Mouse (Mus musculus) embryonic facial prominence, embryonic 12.5 days (tissue): ENCODE measurements at regions not wholly inside any gene's neighbourhood (a gene's known extent, or its start where the extent isn't known, plus 50 kb on each side); places are given as distances from the start of the nearest gene placed in this dataset.
"Not testable (repeated sequence)": the region's sequence is repeated elsewhere in the genome, so short reads cannot be mapped to it uniquely, and the experiment has no call there.

Source experiments
- ATAC-seq: fragments of 200-750 bp; cut with Nextera tagmentation; 2 replicates; pipeline ENCODE4 v1.8.0; 2017; ENCODE audit not compliant: insufficient number of reproducible peaks, insufficient read depth, low FRiP score, low TSS enrichment
- H3K27ac ChIP-seq: fragments of 300-500 bp; sonication (generic); 2 replicates; pipeline ENCODE4 v1.5.1; 2016; ENCODE audit warnings: mild to moderate bottlenecking
- H3K27me3 ChIP-seq: fragments of 300-500 bp; sonication (generic); 2 replicates; pipeline ENCODE4 v1.6.1; 2016; ENCODE audit warnings: mild to moderate bottlenecking, moderate library complexity
- H3K36me3 ChIP-seq: fragments of 300-500 bp; sonication (generic); 2 replicates; pipeline ENCODE4 v1.6.1; 2016; ENCODE audit warnings: mild to moderate bottlenecking
- H3K4me1 ChIP-seq: fragments of 300-500 bp; sonication (generic); 2 replicates; pipeline ENCODE4 v1.6.1; 2016
- H3K4me2 ChIP-seq: fragments of 300-500 bp; sonication (generic); replicated peaks from 2 replicates; pipeline ENCODE4 v1.6.1; 2016; ENCODE audit warnings: mild to moderate bottlenecking, moderate library complexity
- H3K4me3 ChIP-seq: fragments of 300-500 bp; sonication (generic); 2 replicates; pipeline ENCODE4 v1.5.1; 2016; ENCODE audit warnings: mild to moderate bottlenecking
- H3K9ac ChIP-seq: fragments of 300-500 bp; sonication (generic); 2 replicates; pipeline ENCODE4 v1.6.1; 2016; ENCODE audit warnings: mild to moderate bottlenecking, moderate library complexity
- H3K9me3 ChIP-seq: fragments of 300-500 bp; sonication (generic); 2 replicates; pipeline ENCODE4 v1.6.1; 2016; ENCODE audit warnings: mild to moderate bottlenecking, moderate library complexity
- WGBS: fragments of 180-500 bp; shearing (Covaris S2); methylation state at CpG from one replicate; pipeline ENCODE4 v1.1.7; 2016; 5-methylcytosine and 5-hydroxymethylcytosine counted together

- H3K36me3 ChIP-seq = no peaks in the 10 kb centered on the region
- no peaks in the 10 kb centered on the region for H3K27me3 ChIP-seq
- no peak overlapping the region for H3K9ac ChIP-seq
- ATAC-seq = no peak
- H3K9me3 ChIP-seq = no peaks in the 10 kb centered on the region
- peaks cover 6% of the 10 kb centered on the region; the same call in 1 of the 2 replicates for H3K4me1 ChIP-seq
- H3K4me3 ChIP-seq = no peak overlapping the region
- no peak overlapping the region for H3K27ac ChIP-seq
- H3K4me2 ChIP-seq = no peak overlapping the region
- WGBS = 69% methylated on average over 3 of the region's 3 CpGs
Measured at GRCm38 (mm10) chr12:70654546-70654945, 170.8 kb upstream of the Frmd6 start.

- H3K27ac ChIP-seq = no peak overlapping the region
- no peak overlapping the region for H3K4me2 ChIP-seq
- no peak overlapping the region for H3K4me3 ChIP-seq
- ATAC-seq = no peak
- peaks cover 6% of the 10 kb centered on the region; the same call in 1 of the 2 replicates for H3K4me1 ChIP-seq
- H3K9ac ChIP-seq = no peak overlapping the region
- no peaks in the 10 kb centered on the region for H3K9me3 ChIP-seq
- 89% methylated on average over 2 of the region's 2 CpGs for WGBS
- H3K36me3 ChIP-seq = no peaks in the 10 kb centered on the region
- H3K27me3 ChIP-seq = no peaks in the 10 kb centered on the region
Measured at GRCm38 (mm10) chr12:70655411-70655811, 169.9 kb upstream of the Frmd6 start.

GRCm38 (mm10) chr12:70655900-70656544 is 169.3 kb upstream of the Frmd6 start:
- ATAC-seq = no peak
- H3K4me3 ChIP-seq = no peak overlapping the region
- H3K9me3 ChIP-seq = no peaks in the 10 kb centered on the region
- no peaks in the 10 kb centered on the region for H3K27me3 ChIP-seq
- no peak overlapping the region for H3K9ac ChIP-seq
- peaks cover 6% of the 10 kb centered on the region; the same call in 1 of the 2 replicates for H3K4me1 ChIP-seq
- no peak overlapping the region for H3K27ac ChIP-seq
- no peak overlapping the region for H3K4me2 ChIP-seq
- 69% methylated on average over 8 of the region's 8 CpGs for WGBS
- H3K36me3 ChIP-seq = no peaks in the 10 kb centered on the region

- WGBS = 42% methylated on average over 7 of the region's 7 CpGs
- no peak for ATAC-seq
Measured at GRCm38 (mm10) chr12:70656805-70657492, 168.4 kb upstream of the Frmd6 start.

GRCm38 (mm10) chr12:70657493-70657810 is 167.9 kb upstream of the Frmd6 start:
- 80% methylated on average over 3 of the region's 3 CpGs for WGBS
- Histone ChIP-seq H3K4me2 (no peak overlapping the region), H3K27ac (no peak overlapping the region)

More at GRCm38 (mm10) chr12:70656805-70657492, 168.4 kb upstream of the Frmd6 start:
- no peak overlapping the region for H3K4me3 ChIP-seq
- no peak overlapping the region for H3K4me2 ChIP-seq
- peaks cover 6% of the 10 kb centered on the region; the same call in 1 of the 2 replicates for H3K4me1 ChIP-seq
- H3K36me3 ChIP-seq = no peaks in the 10 kb centered on the region
- no peaks in the 10 kb centered on the region for H3K27me3 ChIP-seq
- no peak overlapping the region for H3K27ac ChIP-seq
- no peaks in the 10 kb centered on the region for H3K9me3 ChIP-seq
- no peak overlapping the region for H3K9ac ChIP-seq

GRCm38 (mm10) chr12:70658106-70658505 is 167.2 kb upstream of the Frmd6 start:
- Histone ChIP-seq H3K36me3 (no peaks in the 10 kb centered on the region), H3K4me1 (peaks cover 6% of the 10 kb centered on the region; the same call in 1 of the 2 replicates), H3K27me3 (no peaks in the 10 kb centered on the region), H3K4me2 (no peak overlapping the region), H3K27ac (no peak overlapping the region), H3K9me3 (no peaks in the 10 kb centered on the region), H3K4me3 (no peak overlapping the region), H3K9ac (no peak overlapping the region)
- 91% methylated on average over 5 of the region's 5 CpGs for WGBS
- no peak for ATAC-seq

More at GRCm38 (mm10) chr12:70657493-70657810, 167.9 kb upstream of the Frmd6 start:
- H3K9ac ChIP-seq = no peak overlapping the region
- H3K9me3 ChIP-seq = no peaks in the 10 kb centered on the region
- no peaks in the 10 kb centered on the region for H3K36me3 ChIP-seq
- peaks cover 6% of the 10 kb centered on the region; the same call in 1 of the 2 replicates for H3K4me1 ChIP-seq
- H3K4me3 ChIP-seq = no peak overlapping the region
- H3K27me3 ChIP-seq = no peaks in the 10 kb centered on the region
- ATAC-seq = no peak

- ATAC-seq = no peak
- Histone ChIP-seq H3K9me3 (no peaks in the 10 kb centered on the region), H3K27me3 (no peaks in the 10 kb centered on the region), H3K4me2 (no peak overlapping the region), H3K27ac (no peak overlapping the region), H3K9ac (no peak overlapping the region), H3K4me1 (peaks cover 6% of the 10 kb centered on the region; the same call in 1 of the 2 replicates), H3K4me3 (no peak overlapping the region), H3K36me3 (no peaks in the 10 kb centered on the region)
- WGBS = 81% methylated on average over 4 of the region's 4 CpGs
Measured at GRCm38 (mm10) chr12:70660388-70660787, 164.9 kb upstream of the Frmd6 start.

- WGBS = 93% methylated on average over 5 of the region's 8 CpGs
- not testable (repeated sequence) for H3K27me3 ChIP-seq, H3K4me3 ChIP-seq, H3K27ac ChIP-seq, H3K9ac ChIP-seq, H3K9me3 ChIP-seq, H3K4me1 ChIP-seq, H3K36me3 ChIP-seq, ATAC-seq, H3K4me2 ChIP-seq
Measured at GRCm38 (mm10) chr12:70668158-70668557, 157.2 kb upstream of the Frmd6 start.

- Histone ChIP-seq H3K27ac (no peak overlapping the region), H3K9me3 (no peaks in the 10 kb centered on the region; the same call in 1 of the 2 replicates), H3K27me3 (no peaks in the 10 kb centered on the region), H3K9ac (no peak overlapping the region), H3K4me3 (no peak overlapping the region), H3K36me3 (no peaks in the 10 kb centered on the region), H3K4me2 (no peak overlapping the region), H3K4me1 (no peaks in the 10 kb centered on the region)
- ATAC-seq = no peak
- WGBS = 84% methylated on average over 7 of the region's 7 CpGs
Measured at GRCm38 (mm10) chr12:70672115-70672514, 153.2 kb upstream of the Frmd6 start.

- Histone ChIP-seq H3K4me3 (no peak overlapping the region), H3K27ac (no peak overlapping the region), H3K9me3 (no peaks in the 10 kb centered on the region; the same call in 1 of the 2 replicates), H3K36me3 (no peaks in the 10 kb centered on the region), H3K4me1 (no peaks in the 10 kb centered on the region), H3K4me2 (no peak overlapping the region), H3K27me3 (no peaks in the 10 kb centered on the region), H3K9ac (no peak overlapping the region)
- 63% methylated on average over 11 of the region's 11 CpGs for WGBS
- ATAC-seq = no peak
Measured at GRCm38 (mm10) chr12:70673188-70673587, 152.1 kb upstream of the Frmd6 start.

GRCm38 (mm10) chr12:70674144-70674543 is 151.2 kb upstream of the Frmd6 start:
- no peak overlapping the region for H3K4me2 ChIP-seq
- WGBS = 92% methylated on average over 2 of the region's 2 CpGs
- no peak for ATAC-seq
- H3K27me3 ChIP-seq = no peaks in the 10 kb centered on the region
- H3K9ac ChIP-seq = no peak overlapping the region
- no peaks in the 10 kb centered on the region for H3K36me3 ChIP-seq
- no peak overlapping the region for H3K4me3 ChIP-seq
- H3K9me3 ChIP-seq = no peaks in the 10 kb centered on the region; the same call in 1 of the 2 replicates
- H3K4me1 ChIP-seq = no peaks in the 10 kb centered on the region
- H3K27ac ChIP-seq = no peak overlapping the region

GRCm38 (mm10) chr12:70675846-70676245 is 149.5 kb upstream of the Frmd6 start:
- no peaks in the 10 kb centered on the region; the same call in 1 of the 2 replicates for H3K9me3 ChIP-seq
- H3K27ac ChIP-seq = no peak overlapping the region
- no peak overlapping the region for H3K4me2 ChIP-seq
- 83% methylated on average over 6 of the region's 6 CpGs for WGBS
- H3K4me1 ChIP-seq = no peaks in the 10 kb centered on the region
- no peaks in the 10 kb centered on the region for H3K36me3 ChIP-seq
- no peaks in the 10 kb centered on the region for H3K27me3 ChIP-seq
- H3K4me3 ChIP-seq = no peak overlapping the region
- no peak overlapping the region for H3K9ac ChIP-seq
- no peak for ATAC-seq
